Mouse (Mus musculus): ENCODE results near the gene Myog.

Myog gene

DNA sequence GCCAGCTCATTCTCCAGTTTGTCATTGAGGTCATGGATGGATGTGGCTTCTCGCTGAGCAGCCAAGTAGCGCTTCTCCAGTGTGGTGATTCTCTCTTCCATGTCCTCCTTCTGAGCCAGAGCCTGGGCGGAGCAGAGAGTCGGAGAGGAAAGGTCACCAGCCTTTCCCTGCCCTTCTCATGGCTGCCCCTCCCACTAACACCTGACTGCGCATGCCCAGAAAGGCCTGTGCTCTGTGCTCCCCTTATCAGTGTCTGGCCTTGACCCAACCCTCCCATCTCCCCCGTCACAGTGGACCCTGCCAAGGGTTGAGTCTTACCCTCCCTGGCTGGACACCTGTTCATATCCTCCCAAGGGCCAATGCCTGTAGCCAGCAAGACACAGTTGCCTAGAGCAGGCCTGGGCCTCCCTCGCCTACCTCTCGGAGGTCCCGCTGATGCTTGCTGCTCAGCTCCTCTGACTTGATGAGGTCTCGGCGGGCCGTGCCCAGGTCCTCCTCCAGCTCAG lies 37.1 kb downstream of the Myog start:
- no peak for DNase-seq (ENCODE audit: low spot score)

DNA sequence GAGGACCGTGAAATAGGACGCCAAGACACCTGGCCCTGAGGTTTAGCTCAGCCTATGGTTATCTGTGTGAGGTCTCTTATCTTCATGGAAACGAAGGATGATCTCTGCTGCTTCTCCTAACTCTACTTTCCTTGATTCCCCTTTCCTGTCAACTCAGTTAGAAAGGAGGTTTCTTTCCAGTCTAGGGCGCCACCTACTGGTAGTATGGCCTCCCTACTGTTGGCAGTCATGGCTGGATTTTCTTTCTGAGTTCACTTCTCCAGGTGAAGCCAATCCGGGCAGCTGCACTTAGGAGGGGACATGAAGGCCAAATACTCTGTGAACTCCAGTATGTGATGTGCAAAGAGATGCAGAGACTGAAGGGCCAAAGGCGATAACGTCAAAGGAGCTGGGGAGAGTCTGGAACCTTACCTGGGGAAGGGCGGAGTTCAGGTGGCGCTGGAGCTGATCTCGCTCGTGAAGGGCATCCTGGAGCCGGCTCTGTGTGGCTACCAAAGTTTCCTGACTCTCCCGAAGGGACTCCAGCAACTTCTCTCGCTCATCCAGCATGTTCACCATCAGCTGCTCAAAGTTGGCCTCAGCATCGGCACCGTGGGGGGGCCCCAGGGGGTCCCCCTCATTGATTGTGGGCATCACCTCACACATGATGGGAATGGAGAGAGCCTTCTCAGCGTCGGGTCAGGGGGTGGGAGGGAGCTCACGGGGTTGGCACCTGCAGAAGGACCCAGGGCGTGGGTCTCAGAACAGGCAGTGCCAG lies 42.3 kb downstream of the Myog start:
- peak; percentile 85 for DNase-seq (ENCODE audit: low spot score)

DNA sequence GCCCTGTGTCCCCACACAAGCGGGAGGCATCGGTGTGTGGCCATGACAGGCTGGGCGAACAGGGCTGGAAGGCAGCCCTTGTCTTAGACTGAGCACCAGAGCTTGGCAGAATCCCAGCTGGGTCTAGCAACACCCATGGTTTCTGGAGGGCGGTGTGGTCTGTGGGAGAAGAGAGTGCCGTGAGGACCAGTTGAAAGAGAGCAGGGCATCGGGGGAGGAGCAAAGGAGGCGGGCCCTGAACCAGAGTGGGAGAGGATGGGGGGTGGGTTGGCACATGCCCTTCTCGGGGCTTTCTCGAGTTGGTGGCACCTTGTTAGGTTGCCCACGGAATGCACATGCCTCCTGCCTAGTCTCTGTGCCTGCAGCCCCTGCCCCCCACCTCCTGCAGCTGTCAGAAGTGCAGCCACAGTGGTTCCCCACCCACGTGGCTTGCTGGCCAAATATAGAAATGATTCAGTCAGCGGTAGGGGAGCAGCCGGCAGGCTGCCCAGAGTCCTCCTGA lies 43.0 kb downstream of the Myog start, which contains the start of gene Ppfia4:
Gene Ppfia4 (minus strand): TSS at position 159 of the 502 bp plus-strand sequence.
- DNase-seq (ENCODE audit: low spot score), result peak; percentile 29

DNA sequence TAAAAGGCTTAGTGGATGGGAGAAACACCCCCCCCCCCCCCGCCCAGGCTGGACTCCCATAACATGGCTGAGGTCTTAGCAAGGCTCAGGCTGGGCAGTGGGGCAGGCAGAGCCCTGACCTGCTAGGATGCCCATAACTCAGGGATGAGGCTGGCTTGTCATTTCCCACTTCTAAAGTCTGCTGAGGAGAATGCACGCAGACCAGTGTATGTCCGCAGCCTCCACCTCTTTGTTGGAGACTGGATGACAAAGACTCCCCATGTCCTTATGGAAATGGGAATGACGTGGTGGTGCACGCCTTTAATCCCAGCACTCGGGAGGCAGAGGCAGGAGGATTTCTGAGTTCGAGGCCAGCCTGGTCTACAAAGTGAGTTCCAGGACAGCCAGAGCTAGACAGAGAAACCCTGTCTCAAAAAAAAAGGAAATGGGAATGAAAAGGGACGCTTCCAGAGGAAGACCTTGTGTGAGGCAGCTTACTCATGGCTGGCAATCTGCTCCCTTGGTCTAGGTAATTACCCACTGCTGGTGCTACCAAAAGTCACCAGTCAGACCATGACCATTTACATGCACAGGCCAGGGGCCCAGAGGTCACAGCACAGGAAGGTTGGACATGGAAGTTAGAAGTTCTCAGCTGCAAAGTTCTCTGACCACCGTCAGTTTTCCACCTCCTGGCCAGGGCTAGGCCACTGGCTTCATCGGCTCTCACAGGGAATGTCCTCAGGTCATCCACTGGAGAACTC lies 43.8 kb downstream of the Myog start:
- DNase-seq (ENCODE audit: low spot score), result no peak

DNA sequence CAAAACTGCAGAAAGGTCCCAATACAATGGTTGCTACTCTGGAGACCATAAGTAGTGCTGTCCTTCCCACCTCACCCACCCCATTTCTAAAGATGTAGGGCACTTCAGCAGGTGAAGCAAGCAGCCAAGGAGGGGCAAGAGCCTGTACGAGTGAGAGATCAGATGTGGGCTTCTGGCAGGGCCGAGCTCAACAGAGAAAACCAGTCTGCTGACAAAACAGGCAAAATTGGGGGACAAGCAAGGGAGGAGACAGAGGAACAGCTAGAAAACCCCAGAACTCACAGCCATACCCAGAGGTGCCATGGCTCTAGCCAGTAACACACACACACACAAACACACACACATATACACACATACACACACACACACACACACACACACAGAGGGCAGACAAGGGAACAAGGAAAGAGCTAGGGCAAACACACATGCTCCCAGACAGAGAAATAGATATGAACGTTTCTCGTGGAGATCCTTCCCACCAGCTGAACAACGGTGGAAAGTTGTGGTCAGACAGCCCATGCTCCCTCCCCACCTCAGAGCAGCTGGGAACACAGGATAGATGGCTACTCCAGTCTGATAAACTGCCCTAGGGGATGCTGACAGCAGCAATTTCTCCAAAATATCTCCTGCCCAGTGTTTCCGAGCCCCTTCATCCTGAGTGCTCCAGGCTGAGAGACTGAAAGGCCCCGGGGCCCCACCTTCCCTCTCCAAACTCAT lies 44.5 kb downstream of the Myog start:
- DNase-seq (ENCODE audit: low spot score), result no peak

DNA sequence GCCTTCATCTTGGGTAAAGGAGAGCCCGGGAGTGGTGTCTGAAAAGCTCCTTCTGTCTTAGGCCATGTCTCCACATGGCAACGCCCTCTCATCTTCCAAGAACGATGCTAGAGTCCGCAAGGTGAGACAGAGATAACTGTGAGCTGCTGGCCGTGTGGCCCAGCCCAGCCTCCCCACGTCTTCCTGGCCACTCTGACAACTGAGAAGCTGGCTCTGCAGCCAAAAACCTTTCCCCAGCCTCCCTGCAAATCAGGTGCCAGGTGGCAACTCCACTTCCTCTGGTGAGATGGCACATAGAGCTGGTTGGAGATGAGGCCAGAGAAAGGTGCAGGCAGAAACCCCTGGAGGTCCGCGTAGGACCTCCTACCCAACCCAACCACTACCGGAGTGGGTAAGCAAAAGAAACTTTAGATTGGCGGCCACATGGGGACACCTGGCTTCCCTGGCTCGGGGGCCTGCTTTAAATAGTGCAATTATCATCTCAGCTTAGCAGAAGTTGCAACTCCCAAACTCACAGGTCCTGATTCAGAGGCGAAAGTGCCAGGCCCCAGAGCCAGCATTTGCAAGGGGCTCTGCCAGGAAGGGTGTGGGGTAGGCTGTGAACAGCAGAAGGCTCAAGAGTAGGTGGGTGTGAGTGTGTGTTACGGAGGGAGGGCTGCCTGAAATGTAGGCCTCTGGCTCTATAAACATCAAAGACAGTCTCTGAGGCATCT lies 45.6 kb downstream of the Myog start:
- no peak for DNase-seq (ENCODE audit: low spot score)

DNA sequence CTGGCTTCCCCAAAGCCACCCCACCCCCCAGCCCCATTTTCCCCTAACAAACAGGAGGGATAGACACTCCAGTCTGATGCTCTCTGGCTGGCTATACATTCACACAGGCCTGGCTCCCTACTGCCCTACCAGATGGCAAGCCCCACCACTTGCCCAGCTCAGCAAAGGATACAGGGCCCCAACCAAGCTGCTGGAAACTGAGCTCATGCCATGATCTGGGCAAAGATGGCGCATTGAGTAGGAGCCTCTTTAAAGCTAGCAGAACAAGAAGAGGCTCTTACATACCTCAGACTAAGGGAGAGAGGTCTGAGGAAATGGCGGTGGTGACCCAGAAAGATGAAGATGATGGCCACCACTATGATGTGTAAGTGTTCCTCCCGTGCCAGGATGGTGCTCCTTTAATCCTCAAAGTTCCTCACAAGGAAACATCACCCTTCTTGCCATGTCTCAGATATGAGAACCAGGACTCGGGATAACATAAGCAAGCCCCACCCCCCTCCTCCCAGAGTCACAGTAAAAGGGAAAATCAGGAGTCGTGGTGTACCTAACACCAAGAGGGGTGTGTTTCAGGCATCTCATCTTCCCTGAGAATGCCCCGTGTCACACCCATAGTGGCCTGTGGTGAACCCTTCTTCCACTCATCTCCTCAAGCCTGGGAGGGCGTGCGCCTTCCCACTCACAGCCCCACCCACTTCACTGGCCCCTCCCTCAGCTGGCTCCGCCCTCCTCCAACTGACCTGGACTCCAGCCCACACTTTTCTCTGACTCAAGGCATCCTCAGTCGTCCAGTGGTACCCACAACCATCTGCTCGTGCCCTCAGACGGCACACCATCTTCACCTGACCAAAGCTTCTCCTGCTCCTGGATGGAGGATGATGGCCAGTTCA lies 46.4 kb downstream of the Myog start:
- DNase-seq (ENCODE audit: low spot score), result no peak

DNA sequence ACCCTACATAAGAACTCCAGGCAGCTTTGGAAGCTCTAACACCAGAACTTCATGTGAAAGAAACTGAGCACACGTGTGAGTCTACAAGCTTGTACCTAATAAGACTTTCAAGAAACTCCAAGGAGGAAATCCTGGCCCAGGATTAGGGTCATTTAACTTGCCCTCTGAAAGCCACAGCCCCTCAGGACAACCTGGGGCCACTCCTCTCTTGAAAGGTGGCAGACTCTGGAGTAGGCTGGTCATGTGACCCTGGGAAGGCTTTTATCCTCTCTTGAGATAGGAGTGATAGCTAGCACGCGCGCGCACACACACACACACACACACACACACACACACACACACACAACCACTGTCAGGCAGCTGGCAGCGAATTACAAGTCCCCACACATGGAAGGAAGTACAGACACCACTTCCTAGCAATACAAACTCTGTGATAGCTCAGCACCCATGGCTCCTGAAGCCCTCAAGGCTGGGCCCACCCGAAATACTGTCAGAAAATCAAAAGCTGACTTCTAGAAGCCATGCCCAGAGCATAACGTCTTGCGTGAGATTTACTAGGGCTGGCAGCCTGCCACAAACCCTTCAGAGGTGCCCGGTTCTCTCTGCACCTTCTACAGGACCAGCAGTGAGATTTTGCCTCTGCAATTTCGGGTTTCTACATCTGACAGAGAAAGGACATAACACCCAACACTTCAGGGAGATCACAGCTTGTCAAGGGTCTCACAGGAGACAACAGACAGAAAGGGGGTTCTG lies 47.3 kb downstream of the Myog start:
- no peak for DNase-seq (ENCODE audit: low spot score)

DNA sequence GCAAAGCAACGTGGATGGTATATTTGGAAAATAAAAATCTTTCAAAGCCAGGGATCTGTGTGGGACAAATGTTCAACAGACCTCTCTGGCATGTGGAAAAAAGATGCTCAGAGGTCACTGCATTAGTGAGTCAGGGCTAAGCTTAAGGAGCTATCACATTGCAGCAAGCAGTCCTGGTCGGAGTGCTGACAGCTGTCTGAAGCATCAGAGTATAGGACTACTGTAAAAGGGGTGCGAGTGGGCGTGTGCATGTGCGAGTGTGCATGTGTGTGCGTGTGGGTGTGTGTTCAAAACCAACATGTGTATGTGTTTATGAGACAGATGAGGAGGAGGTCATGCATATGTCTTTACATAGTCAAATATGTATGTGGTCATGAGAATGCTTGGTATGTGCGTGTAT lies 49.4 kb downstream of the Myog start:
- DNase-seq (ENCODE audit: low spot score), result no peak

DNA sequence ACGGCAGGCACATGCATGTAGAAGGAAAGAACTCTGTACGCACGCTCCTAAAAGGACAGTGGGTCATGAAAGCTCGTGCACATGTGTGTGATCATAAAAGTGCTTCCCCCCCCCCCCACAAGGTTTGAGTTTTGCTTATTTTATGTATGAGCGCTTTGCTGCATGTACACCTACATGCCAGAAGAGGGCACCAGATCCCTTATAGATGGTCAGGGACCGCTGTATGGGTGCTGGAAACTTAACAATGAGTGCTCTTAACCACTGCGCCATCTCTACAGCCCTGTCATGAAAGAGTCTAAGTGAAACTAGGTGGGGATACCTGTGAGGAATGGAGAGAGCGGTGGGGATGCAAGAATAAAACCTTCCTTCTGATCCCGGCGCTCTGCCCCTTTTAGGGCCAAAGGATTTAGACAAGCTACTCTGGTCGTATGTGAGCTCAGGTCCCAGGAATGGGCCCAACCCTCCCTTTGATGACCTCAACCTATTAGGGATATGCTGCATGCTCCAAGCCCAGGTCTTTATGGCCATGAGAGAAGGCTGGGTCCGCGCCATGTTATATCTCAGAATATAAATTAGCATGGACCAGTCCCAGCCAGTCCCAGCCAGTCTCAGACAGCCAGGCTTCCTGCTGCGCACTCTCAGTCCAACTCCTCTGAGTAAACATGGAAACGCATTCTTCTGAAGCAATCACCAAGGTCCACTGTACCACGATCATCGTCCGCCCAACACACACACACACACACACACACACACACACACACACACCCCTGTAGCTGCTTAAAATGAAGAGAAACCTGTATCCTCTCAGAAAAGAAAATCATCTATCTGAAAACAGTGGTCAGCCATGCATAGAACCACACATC lies 50.2 kb downstream of the Myog start:
- no peak for DNase-seq (ENCODE audit: low spot score)

DNA sequence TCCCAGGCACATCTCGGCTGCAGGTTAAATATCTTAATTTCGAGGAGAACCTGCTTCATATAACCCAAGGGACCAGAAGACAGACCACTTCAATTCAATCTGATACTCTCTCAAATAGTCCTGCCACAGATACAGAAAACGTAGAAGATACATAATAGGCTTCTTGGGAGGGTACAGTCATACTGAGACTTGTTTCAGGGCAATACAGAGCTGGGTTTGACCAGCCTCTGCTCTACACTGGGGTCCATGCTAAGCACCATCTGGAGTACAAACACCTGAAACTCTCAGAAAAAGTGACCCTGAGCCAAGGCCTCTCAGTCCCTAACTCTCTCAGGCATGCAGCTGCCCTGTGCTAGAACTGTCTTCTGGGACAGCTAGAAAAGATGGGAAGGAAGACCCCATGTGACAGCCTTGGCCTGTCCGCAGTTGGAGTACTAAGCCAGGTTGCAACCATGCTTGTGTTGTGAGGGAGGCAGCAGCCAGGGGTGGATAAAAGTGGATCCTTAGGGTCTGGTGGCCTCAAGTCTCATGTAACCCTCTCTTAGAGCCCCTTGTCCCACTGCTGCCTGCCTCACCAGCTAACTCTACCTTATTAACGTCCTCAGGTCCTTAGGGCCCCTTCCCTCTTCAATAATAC lies 52.0 kb downstream of the Myog start:
- DNase-seq (ENCODE audit: low spot score), result no peak

All from ovary, postnatal 14 days (tissue).